Mouse (Mus musculus) bone marrow macrophage, adult 2 months (primary cell): ENCODE measurements around the gene Zdhhc7.

Experiments
- CTCF ChIP-seq: IDR thresholded peaks from 2 replicates; pipeline ENCODE4 v1.5.1; 2012; ENCODE audit warnings: low read depth, mild to moderate bottlenecking, low read length, moderate library complexity
- POLR2A ChIP-seq: IDR thresholded peaks from 2 replicates; pipeline ENCODE4 v1.6.1; 2012; ENCODE audit warnings: mild to moderate bottlenecking, low read depth, low read length, borderline replicate concordance

GRCm38 (mm10) chr8:120066226-120066625 lies 35.1 kb downstream of the Zdhhc7 start:
- TF ChIP-seq CTCF = no peak
- no peak for TF ChIP-seq POLR2A
